Mouse (Mus musculus): ENCODE measurements at regions not wholly inside any gene's neighbourhood (a gene's known extent, or its start where the extent isn't known, plus 50 kb on each side); places are given as distances from the start of the nearest gene placed in this dataset.

- Histone ChIP-seq H3K79me2 (ENCODE audit: control insufficient read depth, insufficient read depth) (no peaks in the 10 kb centered on the region), H3ac (ENCODE audit: control insufficient read depth, insufficient read length, low read depth) (no peak overlapping the region), H3K79me3 (ENCODE audit: low read depth) (no peaks in the 10 kb centered on the region), H3K27me3 (ENCODE audit: control insufficient read depth, insufficient read depth, insufficient read length) (no peaks in the 10 kb centered on the region), H3K36me3 (ENCODE audit: control insufficient read depth, insufficient read depth) (no peaks in the 10 kb centered on the region), H3K4me3 (ENCODE audit: insufficient read depth, poor library complexity, severe bottlenecking) (no peak overlapping the region)
- TF ChIP-seq MYOG (IDR thresholded peaks at IDR 0.05; ENCODE audit: control insufficient read depth, extremely low read depth, insufficient read length) (no peak), USF1 (IDR thresholded peaks at IDR 0.05; ENCODE audit: low read depth) (no peak), CTCF (IDR thresholded peaks at IDR 0.05; ENCODE audit: control insufficient read depth, insufficient read depth, insufficient read length) (no peak), MYOD1 (IDR thresholded peaks at IDR 0.05; ENCODE audit: control insufficient read depth, insufficient read length, low read depth) (no peak), FOSL1 (IDR thresholded peaks at IDR 0.05; ENCODE audit: insufficient read depth, low read length, poor library complexity, severe bottlenecking) (no peak), MAX (IDR thresholded peaks at IDR 0.05) (no peak), CEBPB (IDR thresholded peaks at IDR 0.05; ENCODE audit: low read depth) (no peak)
Measured at GRCm38 (mm10) chr1:83583041-83583440, 175.0 kb upstream of the Sphkap start.

- H3ac ChIP-seq (ENCODE audit: control insufficient read depth, insufficient read length, low read depth), result no peak overlapping the region
- H3K79me2 ChIP-seq (ENCODE audit: control insufficient read depth, insufficient read depth), result no peaks in the 10 kb centered on the region
- H3K4me3 ChIP-seq (ENCODE audit: insufficient read depth, poor library complexity, severe bottlenecking), result no peak overlapping the region
- H3K79me3 ChIP-seq (ENCODE audit: low read depth), result no peaks in the 10 kb centered on the region
- no peak for TF ChIP-seq FOSL1 (IDR thresholded peaks at IDR 0.05; ENCODE audit: insufficient read depth, low read length, poor library complexity, severe bottlenecking)
- no peak for TF ChIP-seq CEBPB (IDR thresholded peaks at IDR 0.05; ENCODE audit: low read depth)
- no peak for TF ChIP-seq MAX (IDR thresholded peaks at IDR 0.05)
- H3K36me3 ChIP-seq (ENCODE audit: control insufficient read depth, insufficient read depth), result no peaks in the 10 kb centered on the region
- H3K27me3 ChIP-seq (ENCODE audit: control insufficient read depth, insufficient read depth, insufficient read length), result no peaks in the 10 kb centered on the region
Measured at GRCm38 (mm10) chr1:83569991-83570390, 162.0 kb upstream of the Sphkap start.

- no peaks in the 10 kb centered on the region for H3K79me2 ChIP-seq (ENCODE audit: control insufficient read depth, insufficient read depth)
- no peak overlapping the region for H3K4me3 ChIP-seq (ENCODE audit: insufficient read depth, poor library complexity, severe bottlenecking)
- no peak overlapping the region for H3ac ChIP-seq (ENCODE audit: control insufficient read depth, insufficient read length, low read depth)
- H3K27me3 ChIP-seq (ENCODE audit: control insufficient read depth, insufficient read depth, insufficient read length), result no peaks in the 10 kb centered on the region
- no peaks in the 10 kb centered on the region for H3K79me3 ChIP-seq (ENCODE audit: low read depth)
- no peaks in the 10 kb centered on the region for H3K36me3 ChIP-seq (ENCODE audit: control insufficient read depth, insufficient read depth)
- TF ChIP-seq MYOD1 (IDR thresholded peaks at IDR 0.05; ENCODE audit: control insufficient read depth, insufficient read length, low read depth) (no peak), MYOG (IDR thresholded peaks at IDR 0.05; ENCODE audit: control insufficient read depth, extremely low read depth, insufficient read length) (no peak), CTCF (IDR thresholded peaks at IDR 0.05; ENCODE audit: control insufficient read depth, insufficient read depth, insufficient read length) (no peak)
Measured at GRCm38 (mm10) chr1:83568746-83569145, 160.7 kb upstream of the Sphkap start.

GRCm38 (mm10) chr1:83551617-83552016, 143.6 kb upstream of the Sphkap start:
- no peaks in the 10 kb centered on the region for H3K27me3 ChIP-seq (ENCODE audit: control insufficient read depth, insufficient read depth, insufficient read length)
- TF ChIP-seq USF1 (IDR thresholded peaks at IDR 0.05; ENCODE audit: low read depth) (no peak), MAX (IDR thresholded peaks at IDR 0.05) (no peak), FOSL1 (IDR thresholded peaks at IDR 0.05; ENCODE audit: insufficient read depth, low read length, poor library complexity, severe bottlenecking) (no peak), CEBPB (IDR thresholded peaks at IDR 0.05; ENCODE audit: low read depth) (no peak), MYOD1 (IDR thresholded peaks at IDR 0.05; ENCODE audit: control insufficient read depth, insufficient read length, low read depth) (no peak), MYOG (IDR thresholded peaks at IDR 0.05; ENCODE audit: control insufficient read depth, extremely low read depth, insufficient read length) (no peak), CTCF (IDR thresholded peaks at IDR 0.05; ENCODE audit: control insufficient read depth, insufficient read depth, insufficient read length) (no peak)
- no peaks in the 10 kb centered on the region for H3K79me2 ChIP-seq (ENCODE audit: control insufficient read depth, insufficient read depth)
- H3K4me3 ChIP-seq (ENCODE audit: insufficient read depth, poor library complexity, severe bottlenecking), result no peak overlapping the region
- H3K36me3 ChIP-seq (ENCODE audit: control insufficient read depth, insufficient read depth), result no peaks in the 10 kb centered on the region
- no peaks in the 10 kb centered on the region for H3K79me3 ChIP-seq (ENCODE audit: low read depth)
- no peak overlapping the region for H3ac ChIP-seq (ENCODE audit: control insufficient read depth, insufficient read length, low read depth)

GRCm38 (mm10) chr1:83535461-83535860, 127.5 kb upstream of the Sphkap start:
- Histone ChIP-seq H3K79me2 (ENCODE audit: control insufficient read depth, insufficient read depth) (no peaks in the 10 kb centered on the region), H3ac (ENCODE audit: control insufficient read depth, insufficient read length, low read depth) (no peak overlapping the region), H3K36me3 (ENCODE audit: control insufficient read depth, insufficient read depth) (no peaks in the 10 kb centered on the region), H3K4me3 (ENCODE audit: insufficient read depth, poor library complexity, severe bottlenecking) (no peak overlapping the region), H3K27me3 (ENCODE audit: control insufficient read depth, insufficient read depth, insufficient read length) (no peaks in the 10 kb centered on the region), H3K79me3 (ENCODE audit: low read depth) (no peaks in the 10 kb centered on the region)
- TF ChIP-seq MYOD1 (IDR thresholded peaks at IDR 0.05; ENCODE audit: control insufficient read depth, insufficient read length, low read depth) (no peak), CEBPB (IDR thresholded peaks at IDR 0.05; ENCODE audit: low read depth) (no peak), CTCF (IDR thresholded peaks at IDR 0.05; ENCODE audit: control insufficient read depth, insufficient read depth, insufficient read length) (no peak), USF1 (IDR thresholded peaks at IDR 0.05; ENCODE audit: low read depth) (no peak), FOSL1 (IDR thresholded peaks at IDR 0.05; ENCODE audit: insufficient read depth, low read length, poor library complexity, severe bottlenecking) (no peak), MAX (IDR thresholded peaks at IDR 0.05) (no peak), MYOG (IDR thresholded peaks at IDR 0.05; ENCODE audit: control insufficient read depth, extremely low read depth, insufficient read length) (no peak)

- no peak for TF ChIP-seq MYOG (IDR thresholded peaks at IDR 0.05; ENCODE audit: control insufficient read depth, extremely low read depth, insufficient read length)
- no peak for TF ChIP-seq CEBPB (IDR thresholded peaks at IDR 0.05; ENCODE audit: low read depth)
- no peak for TF ChIP-seq CTCF (IDR thresholded peaks at IDR 0.05; ENCODE audit: control insufficient read depth, insufficient read depth, insufficient read length)
- no peak for TF ChIP-seq MAX (IDR thresholded peaks at IDR 0.05)
- no peak for TF ChIP-seq MYOD1 (IDR thresholded peaks at IDR 0.05; ENCODE audit: control insufficient read depth, insufficient read length, low read depth)
- no peak for TF ChIP-seq FOSL1 (IDR thresholded peaks at IDR 0.05; ENCODE audit: insufficient read depth, low read length, poor library complexity, severe bottlenecking)
- TF ChIP-seq USF1 (IDR thresholded peaks at IDR 0.05; ENCODE audit: low read depth), result no peak
- H3K79me2 ChIP-seq (ENCODE audit: control insufficient read depth, insufficient read depth), result no peaks in the 10 kb centered on the region
- no peaks in the 10 kb centered on the region for H3K79me3 ChIP-seq (ENCODE audit: low read depth)
Measured at GRCm38 (mm10) chr1:83527803-83528202, 119.8 kb upstream of the Sphkap start.

More at GRCm38 (mm10) chr1:83527803-83528202, 119.8 kb upstream of the Sphkap start:
- no peaks in the 10 kb centered on the region for H3K27me3 ChIP-seq (ENCODE audit: control insufficient read depth, insufficient read depth, insufficient read length)
- no peaks in the 10 kb centered on the region for H3K36me3 ChIP-seq (ENCODE audit: control insufficient read depth, insufficient read depth)
- no peak overlapping the region for H3K4me3 ChIP-seq (ENCODE audit: insufficient read depth, poor library complexity, severe bottlenecking)
- H3ac ChIP-seq (ENCODE audit: control insufficient read depth, insufficient read length, low read depth), result no peak overlapping the region

Data from C2C12 (cell line).